Mouse (Mus musculus): ENCODE measurements around the gene Chst5.

The Chst5 gene

DNA sequence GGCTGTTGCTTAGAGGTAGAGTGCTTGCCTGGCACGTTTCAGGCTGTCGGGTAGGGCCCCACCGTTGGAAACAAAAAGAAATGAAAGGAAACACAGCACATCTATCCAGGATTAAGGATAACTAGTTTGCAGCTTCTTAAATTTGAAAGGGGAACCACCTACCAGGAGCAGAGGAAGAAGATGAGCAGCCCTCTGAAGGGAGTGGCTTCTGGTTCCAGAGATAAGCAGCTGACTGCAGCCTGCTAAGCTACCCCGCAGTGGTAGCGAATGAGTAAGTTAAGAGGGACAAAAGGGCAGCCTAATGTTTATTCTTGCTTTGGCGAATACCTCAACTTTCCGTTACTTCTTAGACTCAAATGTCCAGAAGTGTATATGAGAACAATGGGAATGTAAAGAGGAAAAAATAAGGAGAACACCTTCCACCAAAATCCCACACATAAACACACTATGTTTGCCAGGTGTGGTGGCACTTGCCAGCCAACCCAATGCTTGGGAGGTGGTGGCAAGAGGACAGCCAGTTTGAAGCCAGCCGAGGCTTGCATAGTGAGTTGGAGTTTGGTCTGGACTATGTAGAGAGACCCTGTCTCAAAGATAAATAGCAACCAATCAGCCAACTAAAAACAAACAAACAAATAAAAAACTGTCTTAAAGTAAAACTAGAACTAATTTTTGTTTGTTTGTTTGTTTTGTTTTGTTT lies 19.5 kb upstream of the Chst5 start:
- DNase-seq: no peak

GRCm38 (mm10) chr8:111924976-111925375 lies 14.7 kb upstream of the Chst5 start:
- no peak for DNase-seq

DNA sequence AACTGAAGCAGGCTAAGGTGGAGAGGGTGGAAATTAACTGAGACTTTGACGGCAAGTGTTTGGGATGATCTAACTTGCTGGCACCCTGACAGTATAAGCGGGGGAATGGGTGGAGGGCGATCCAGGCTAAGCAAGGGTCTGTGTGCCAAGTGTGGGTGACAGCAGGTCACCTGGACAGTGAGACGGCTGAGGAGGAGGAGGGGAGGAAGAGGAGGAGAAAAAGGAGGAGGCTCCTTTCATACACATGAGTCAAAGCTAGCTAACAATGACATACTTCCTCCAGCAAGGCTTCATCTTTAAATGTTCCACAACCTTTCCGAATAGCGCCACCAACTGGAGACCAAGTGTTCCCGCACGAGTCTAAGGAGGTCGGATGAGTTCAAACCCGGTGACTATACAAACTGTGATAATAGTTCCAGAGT lies 13.1 kb upstream of the Chst5 start:
- no peak for DNase-seq

DNA sequence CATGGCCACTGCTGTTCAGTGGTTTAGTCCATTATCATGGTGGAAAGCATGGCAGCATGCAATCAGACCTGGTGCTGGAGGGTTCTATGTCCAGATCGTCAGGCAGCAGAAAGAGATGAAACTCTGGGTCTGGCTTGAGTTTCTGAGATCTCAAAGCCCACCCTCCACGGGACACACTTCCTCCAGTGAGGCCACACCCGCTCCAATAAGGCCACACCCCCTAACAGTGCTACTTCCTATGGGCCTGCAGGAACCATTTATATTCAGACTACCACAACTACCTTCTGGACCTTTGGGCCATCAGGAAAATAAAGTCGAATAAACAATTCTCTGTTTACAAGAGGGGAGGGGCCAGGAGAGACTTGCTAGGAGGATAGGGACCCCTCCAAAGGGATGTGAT lies 10.7 kb upstream of the Chst5 start:
- no peak for DNase-seq

DNA sequence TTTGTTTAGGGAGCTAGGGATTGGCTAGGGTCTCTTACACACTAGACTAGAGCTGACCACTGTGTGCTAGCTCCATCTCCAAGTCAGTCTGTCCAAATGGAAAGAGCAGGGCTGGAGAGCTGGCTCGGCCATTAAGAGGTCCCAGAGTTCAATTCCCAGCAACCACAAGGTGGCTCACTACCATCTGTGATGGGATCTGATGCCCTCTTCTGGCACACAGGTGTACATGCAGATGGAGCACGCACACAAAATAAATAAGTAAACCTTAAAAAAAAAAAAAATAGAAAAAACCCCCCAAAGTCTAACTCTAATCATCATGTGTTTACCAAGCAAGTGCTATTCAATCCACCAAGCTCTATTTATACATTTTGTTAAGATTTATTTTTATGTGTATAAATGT lies 9.4 kb upstream of the Chst5 start:
- no peak for DNase-seq

DNA sequence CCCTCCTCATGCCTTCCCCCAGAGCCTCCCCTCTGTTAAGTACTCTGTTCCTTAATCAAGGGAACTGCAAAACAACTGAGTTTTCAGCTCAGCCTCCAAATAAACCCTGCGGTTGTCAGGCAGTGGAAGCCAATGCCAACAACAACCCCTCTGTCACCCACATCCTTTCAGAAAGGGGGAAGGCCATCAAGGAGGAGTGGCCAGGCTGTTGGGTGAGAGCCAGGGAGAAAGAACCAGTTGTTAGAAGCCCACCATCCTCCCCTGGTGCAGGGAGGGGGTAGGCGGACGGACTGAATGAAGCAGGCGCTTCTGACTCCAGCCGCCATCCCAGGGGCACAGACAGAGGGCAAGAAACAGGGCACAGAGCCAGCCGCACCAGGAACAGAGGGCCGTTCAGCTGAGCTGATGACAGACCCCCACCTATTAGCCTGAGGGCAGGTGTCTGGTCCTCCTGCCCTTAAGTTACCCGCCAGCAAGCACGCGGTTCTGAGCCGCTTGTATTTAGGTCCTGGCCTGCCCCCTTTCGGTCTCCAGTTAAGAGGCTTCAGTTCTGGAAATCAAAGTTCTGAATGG lies 2.7 kb upstream of the Chst5 start:
- no peak for DNase-seq

DNA sequence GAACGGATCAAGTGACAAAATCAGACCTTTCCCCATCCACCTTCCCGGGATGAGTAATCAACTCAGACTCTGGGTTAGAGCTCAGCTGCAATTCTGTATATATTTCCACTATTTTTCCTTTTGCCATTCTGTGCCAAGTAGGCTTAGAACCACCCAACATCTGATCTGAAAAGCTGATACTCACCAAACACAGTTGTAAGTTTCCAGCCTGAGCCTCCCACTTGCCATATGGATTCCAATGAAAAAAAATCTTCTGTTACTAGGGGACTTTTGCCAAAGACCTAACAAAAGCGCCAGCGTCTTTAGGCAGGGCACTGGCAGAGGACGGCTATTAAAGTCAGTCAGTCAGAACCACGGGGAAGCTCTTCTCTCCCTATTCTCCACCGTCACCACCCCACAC lies 1.3 kb upstream of the Chst5 start:
- no peak for DNase-seq

DNA sequence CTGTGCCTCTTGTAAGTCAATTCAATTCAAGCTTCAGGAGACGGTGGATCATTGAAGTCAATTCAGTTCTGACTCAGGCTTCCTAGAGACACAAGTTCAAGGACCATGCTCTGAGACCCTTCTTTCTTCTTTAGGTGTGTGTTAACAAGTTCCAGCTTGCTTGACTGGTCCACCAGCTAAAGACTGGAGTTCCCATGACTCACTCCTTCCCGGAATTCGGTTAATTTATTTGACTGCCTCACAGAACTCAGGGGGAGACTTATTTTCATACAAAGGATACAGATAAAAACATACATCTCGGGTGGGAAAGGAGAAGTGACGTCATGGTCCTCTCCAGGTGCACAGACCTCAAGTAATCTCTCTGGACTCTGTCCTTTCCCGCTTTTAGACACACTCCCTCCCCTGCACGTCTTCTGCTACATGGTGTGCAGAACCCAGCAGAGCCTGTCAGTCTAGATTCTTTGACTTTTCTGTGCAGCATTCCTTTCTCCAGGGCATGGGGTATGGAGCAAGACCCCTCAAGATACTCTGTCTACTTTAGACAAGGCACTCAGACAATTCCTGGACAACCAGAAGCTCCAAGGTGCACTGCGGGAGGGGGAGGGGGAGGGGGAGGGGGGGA lies 4.6 kb downstream of the Chst5 start:
- no peak for DNase-seq

GRCm38 (mm10) chr8:111902080-111902479 lies 8.2 kb downstream of the Chst5 start:
- DNase-seq: no peak

DNA sequence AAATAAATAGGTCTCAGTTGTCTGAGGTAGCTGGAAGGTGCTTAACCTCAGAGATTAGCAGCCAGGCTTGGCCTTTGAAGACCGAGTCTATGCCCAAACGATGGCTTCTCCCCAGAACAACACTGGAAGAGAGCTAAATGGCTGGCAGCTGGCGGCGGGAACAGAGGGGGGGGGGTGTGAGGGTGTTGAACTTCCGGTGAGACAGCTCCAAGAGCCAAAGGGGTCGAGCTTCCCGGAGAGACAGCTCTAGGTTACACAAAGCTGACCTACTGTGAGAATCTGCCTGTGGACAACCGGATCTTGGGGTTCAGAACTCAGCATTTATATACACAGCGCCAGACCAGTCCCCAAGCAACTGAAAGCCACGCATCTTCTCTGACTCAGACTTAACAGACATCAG lies 11.7 kb downstream of the Chst5 start:
- no peak for DNase-seq

- DNase-seq: no peak
Measured at GRCm38 (mm10) chr8:111894955-111895354, 15.3 kb downstream of the Chst5 start.

- DNase-seq: no peak
Measured at GRCm38 (mm10) chr8:111892615-111893014, 17.6 kb downstream of the Chst5 start.

DNA sequence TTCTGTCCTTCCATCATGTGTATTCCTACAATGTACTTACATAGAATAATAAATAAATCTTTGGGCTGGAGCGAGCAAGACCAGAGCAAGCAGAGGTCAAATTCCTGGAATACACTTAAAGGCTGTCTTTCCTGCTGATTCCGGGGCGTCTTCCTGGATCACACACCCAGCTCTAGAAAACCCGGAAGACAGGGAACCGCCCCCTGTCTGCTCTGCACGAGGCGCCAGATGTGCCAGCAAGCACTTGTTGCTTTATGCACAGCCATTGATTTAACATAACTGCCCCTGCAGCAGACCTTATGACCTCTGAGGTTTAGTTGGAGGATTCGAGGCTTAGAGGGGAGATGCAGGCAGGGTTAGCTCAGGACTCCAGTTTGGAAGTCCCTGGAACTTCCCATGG lies 18.3 kb downstream of the Chst5 start:
- DNase-seq: no peak

DNA sequence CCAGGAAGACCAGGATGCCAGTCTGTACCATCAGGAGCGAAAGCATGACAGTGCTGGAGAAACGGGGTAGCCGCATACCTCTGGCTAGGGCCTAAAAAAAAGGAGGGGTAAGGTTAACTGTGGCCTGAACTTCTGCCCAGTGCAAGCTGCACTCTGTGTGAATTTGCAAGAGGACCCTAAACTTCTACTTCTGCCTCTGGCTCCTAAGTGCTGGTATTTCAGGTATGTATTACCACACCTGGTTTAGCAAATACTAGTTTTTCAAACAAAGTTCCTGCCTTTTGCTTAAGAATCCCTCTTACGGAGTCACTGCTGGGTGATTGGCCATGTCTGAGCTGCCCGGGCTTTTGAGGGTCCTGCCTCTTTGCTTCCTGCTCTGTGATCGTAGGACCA lies 19.3 kb downstream of the Chst5 start:
- no peak for DNase-seq

DNA sequence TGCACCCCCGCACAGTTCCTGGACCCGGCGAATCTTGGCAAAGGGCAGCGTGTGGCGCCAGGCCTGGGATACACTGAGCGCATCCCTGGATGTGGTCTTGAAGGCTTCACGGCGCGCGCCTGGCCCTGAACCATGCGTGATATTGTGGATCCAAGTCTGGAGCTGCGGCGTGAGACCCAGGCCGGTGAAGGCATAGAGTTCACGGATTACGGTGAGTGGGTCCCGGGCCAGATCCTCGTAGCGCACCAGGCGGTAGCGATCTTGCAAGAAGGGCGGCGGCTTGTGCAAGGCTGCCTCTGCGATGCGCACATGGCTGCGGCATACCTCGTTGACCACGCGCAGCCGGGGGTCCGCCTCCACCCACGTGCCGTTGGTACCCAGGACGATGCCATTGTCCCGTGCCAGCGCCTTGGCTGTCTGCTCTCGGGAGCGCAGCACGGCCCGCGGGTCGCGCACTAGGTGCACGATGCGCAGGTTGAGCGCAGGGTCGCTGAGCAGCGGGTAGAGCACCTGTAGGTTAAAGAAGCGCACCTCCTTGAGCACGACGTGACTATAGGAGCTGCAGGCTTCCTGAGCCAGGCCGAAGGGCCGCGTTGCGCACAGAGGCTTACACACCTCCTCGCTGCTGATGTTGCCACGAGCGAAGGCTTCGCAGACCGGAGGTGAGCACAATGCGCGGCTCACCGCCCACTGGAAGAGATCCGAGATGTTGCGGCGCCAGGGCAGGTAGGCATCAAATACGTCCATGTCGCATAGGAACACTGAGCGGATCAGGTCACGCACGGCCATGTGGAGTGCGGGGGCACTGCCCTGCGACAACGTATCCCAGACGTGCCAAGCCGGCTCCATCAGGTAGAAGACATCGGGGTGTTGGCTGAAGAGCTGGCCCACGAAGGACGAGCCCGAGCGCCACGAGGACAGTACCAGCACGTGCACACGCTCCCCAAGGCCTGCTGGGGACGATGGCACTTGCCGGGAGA lies 20.0 kb downstream of the Chst5 start:
- no peak for DNase-seq

DNA sequence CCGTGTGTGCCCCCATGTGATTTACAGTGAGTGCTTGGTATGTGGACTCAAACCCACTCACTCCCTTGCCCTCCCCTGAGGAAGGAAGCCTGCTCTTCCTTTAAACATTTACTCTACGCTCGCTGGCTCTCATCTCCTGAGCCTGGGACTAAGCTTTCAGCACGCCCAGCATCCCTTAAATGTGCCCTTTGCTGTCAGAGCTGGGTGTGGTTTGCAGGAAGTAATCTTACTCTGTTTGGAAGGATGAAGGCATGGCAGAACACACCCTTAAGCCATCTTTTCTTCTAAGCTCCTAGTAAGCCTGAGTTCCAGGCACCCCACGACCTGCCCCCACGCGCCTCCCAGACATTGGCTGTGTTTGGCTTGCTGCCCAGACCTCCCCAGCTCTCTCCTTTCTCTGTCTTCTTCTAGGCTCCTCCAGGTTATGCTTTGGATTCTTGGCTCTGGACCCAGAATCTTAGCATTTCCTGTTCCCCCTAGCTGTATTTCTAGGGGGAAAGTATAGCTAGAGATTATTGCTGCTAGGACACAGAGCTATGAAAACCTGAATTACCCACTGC lies 22.1 kb downstream of the Chst5 start:
- no peak for DNase-seq

DNA sequence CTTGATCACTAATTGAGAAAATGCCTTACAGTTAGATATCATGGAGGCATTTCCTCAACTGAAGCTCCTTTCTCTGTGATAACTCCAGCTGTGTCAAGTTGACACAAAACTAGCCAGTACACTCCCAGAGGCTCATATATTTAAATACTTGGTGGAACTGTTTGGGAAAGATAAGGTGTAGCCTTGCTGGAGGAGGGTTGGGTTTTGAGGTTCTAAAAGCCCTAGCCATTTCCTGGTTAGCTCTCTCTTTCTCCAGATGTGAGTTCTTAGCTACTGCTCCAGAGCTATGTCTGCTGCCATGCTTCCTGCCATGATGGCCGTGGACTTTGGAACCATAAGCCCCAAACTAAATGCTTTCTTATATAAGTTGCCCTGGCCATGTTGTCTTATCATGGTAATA lies 22.8 kb downstream of the Chst5 start:
- no peak for DNase-seq

GRCm38 (mm10) chr8:111883615-111884014 lies 26.6 kb downstream of the Chst5 start:
- DNase-seq: no peak

DNA sequence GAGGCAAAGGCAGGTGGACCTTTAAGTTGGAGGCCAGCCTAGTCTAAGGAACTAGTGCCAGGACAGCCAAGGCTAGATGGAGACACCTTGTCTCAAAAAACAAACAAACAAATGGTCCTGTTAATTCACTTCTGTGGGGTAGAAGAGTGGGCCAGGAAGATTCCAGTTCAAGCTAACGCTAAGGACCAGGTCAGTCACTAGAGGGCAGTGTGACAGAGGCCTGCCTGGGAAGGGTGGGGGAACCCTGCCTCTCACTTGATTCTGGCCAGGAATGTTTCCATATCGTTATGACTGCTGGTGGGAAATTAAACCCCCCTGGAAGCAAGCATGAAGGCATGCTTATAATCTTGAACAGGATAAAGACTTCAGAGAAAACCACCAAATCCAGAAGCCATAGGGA lies 28.7 kb downstream of the Chst5 start:
- DNase-seq: no peak

DNA sequence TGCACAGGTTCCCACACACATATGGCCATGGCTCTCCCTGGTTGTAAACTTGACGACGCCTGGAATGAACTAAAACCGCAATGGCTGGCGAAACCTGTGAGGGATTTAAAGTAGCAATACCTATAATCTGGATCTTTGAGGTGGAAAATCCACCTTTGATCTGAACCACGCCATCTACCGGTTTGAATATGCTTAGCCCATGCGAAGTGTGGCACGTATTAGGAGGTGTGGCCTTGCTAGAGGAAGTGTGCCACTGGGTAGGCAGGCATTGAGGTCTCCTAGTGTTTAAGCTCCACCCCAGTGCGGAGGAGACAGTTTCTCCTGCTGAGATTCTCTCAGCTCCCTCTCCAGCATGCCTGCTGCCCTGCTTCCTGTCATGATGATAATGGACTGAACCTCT lies 32.5 kb downstream of the Chst5 start:
- DNase-seq: no peak

- DNase-seq: peak; percentile 97
Measured at GRCm38 (mm10) chr8:111876355-111876948, 33.8 kb downstream of the Chst5 start, which contains the start of gene Tmem170. TSS of gene Tmem170 (minus strand) at chr8:111876750.

- no peak for DNase-seq
Measured at GRCm38 (mm10) chr8:111875758-111876157, 34.5 kb downstream of the Chst5 start.

GRCm38 (mm10) chr8:111871278-111871677 lies 39.0 kb downstream of the Chst5 start:
- no peak for DNase-seq

Data from right cerebral cortex, postnatal 25 days (tissue).